Mouse (Mus musculus) megakaryocyte progenitor cell, adult 5-6 weeks (primary cell): Measurements from ENCODE around the gene Eid2. TPM values are rescaled to one million over a fixed set of nuclear protein-coding genes. Genes with fewer than 3 reads are reported as not detected.
A peak's percentile ranks its signal among the peaks of the same experiment; 100 is the strongest.

Source experiments
- ATAC-seq: replicated peaks from 2 replicates; pipeline ENCODE4 v1.8.0; 2016; ENCODE audit warnings: mild to moderate bottlenecking, moderate TSS enrichment, inconsistent platforms; ENCODE audit not compliant: poor library complexity
- total RNA-seq, 2 experiments: library from RNA; stranded (forward) in 1 of 2; stranded (reverse) in 1 of 2; fragments of 157-497, 149-512 nt in 1 of 2; fragments of 200-1000 nt in 1 of 2; gene quantifications; 2 replicates each; pipeline versions ENCODE4 v1.2.3 to v1.2.4; 2015 to 2017

The Eid2 gene
- total RNA-seq, 2 experiments from 2014 or later, result 2.9 to 3.5 TPM

DNA sequence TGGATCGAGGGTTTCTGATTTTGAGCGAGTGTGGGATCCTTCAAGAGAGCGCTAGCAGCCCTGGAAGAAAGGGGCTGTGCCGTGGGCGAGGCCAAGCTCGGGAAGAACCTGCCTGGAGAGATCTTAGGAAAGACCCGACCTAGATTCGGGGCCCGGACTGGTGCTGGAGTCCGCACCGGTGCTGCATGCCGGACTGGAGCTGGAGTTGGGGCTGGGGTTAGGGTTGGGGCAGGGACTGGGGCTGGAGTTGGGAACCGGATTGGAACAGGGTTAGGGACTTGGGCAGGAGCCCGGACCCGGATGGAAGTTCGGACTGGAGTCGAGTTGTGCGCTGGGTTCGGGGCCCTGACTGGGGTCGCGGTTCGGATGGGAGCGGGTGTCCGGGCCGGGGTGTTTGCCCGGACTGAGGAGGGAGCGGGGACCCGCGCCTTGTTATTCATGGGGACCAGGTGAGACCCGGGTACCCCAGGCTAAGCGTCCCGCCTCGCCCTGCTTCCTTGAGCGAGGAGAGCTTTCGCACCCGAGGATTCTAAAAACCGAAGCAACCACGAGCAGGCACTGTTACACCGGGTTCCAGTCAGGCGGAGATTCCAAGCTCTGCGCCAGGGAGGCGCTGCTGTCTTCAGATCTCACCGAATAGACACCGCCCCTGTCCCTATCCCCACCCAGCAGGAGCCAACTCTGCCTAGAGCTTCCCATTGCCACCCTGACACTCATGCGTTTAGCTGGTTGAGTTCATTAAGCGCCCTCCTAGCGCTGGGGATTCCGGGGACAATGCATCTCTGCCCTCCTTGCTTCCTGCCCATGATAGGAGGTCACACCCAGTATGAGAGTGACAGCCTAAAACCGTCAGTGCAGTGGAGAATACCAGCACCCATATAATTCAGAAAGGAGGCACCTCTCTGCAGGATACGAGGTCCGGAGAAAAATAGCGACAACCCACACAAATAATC, 23.2 kb downstream of the Eid2 start, which contains the start of gene Selenov:
Selenov (minus strand) TSS at position 549 of the 953 bp plus-strand sequence.
- ATAC-seq, result peak; percentile 37; the same call in 1 of the 2 replicates

GRCm38 (mm10) chr7:28294481-28294880, 26.8 kb downstream of the Eid2 start:
- ATAC-seq, result peak; percentile 57

DNA sequence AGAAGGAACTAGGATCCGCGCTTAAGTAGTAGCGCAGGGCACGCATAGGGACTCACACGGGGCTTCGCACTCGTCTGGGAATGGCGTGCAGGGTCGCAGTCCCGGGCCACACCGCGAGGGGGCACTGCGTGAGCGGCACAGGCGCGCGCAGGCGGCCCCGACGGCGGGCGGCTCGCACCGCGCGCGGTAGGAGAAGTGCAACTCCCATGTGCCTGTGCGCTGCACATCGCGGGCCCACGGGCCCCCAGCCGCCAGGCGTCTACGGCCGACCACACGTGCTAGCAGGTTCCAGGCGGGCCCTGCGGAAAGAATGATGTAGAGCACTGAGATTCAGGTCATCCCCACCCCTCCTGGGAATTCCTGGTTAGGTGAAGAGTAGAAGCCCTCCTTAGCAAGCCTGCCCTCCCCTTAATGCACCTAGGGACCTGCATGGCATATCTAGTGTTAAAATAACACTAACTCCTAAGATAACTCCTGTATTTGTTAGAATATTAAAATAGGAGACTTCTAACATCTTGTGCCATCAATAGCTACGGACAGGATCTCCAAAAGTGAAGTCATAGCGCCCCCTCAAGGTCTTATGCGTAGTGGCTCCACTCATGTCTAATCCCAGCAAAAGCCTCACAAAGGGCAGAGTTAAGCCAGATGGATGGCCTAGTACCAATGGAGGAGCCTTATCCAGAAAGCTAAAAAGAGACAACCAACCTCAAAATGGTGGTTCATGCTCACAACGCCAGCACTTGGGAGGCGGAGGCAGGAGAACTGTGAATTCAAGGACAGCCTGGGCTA, 31.4 kb downstream of the Eid2 start:
- peak; percentile 79 for ATAC-seq

DNA sequence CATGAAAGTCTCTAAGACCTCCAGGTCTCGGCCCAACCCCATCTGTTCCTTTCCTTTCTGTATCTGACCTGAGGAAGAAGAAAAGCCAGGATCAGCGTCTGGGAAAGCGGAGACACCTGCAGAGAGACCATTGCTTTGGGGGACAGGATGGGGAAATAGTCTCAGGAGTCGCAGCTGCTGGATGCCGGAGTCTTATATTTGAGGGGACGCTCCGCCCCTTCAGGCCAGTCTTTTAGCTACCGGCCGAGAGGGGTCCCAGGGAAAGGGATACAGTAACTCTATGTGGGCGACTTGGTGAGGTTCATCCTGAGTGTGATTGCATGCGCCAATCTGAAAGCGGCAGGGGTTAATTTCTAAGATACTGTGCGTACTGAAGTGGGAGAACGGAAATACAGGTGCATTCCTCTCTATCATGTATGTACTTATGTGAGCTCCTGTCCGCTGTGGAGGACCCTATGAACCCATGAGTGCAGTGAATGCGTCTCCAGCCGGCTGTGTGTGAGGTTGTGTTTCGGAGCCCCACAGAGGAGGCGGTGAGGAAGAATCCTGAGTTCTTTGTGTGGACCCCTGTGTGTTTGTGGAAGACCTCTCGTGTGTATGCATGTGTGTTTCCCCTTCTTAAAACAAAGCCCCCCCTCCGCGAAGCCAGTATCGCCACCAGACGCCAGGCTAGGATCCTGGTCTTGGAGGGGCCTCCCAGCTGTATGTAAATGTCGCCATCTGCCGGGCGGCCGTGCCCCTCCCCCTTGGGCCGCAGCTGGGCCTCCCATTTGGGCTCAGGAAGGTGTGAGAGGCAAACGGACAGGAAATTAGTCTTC, 34.1 kb downstream of the Eid2 start, which contains the start of gene Dll3:
Dll3 (minus strand) TSS at position 623 of the 818 bp plus-strand sequence.
- ATAC-seq, result peak; percentile 67

DNA sequence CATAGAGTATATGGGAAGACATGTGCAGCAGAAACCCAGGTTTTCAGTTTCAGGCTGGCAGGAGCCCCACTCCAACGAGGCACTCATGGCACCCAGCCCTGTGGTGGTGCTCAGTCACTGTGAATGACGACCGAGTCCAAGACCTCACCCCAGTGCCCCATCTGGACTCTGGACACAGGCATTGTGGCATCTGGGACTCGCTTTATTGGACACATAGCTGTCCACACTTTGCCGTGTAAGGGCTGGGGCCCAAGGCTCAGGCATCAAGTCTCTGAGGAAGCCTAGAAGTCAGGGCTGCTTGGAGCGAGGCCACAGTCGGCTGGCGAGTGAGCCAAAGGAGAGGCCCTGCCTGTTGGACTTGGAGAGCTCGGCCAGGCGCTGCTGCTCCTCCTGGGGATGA, 38.0 kb downstream of the Eid2 start:
- ATAC-seq, result no peak

DNA sequence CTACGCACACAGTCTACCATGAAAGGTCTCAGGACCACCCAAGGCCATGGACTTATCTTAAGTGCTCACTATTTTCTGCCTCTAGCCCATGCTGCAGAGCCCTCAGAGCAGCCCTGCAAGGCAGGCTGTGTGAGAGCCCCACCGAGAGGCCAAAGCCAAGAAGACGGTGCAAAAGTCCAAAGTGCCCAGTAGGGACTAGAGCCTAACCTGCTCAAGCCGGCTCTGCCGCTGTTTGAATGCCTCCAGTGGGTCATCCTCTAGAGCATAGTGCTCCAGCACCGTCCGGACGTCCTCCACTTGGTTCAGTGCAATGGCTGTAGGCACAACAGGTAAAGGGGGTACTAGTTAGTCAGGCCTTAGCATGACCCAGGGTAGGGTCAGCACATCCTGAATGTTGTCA, 38.5 kb downstream of the Eid2 start:
- ATAC-seq, result no peak

DNA sequence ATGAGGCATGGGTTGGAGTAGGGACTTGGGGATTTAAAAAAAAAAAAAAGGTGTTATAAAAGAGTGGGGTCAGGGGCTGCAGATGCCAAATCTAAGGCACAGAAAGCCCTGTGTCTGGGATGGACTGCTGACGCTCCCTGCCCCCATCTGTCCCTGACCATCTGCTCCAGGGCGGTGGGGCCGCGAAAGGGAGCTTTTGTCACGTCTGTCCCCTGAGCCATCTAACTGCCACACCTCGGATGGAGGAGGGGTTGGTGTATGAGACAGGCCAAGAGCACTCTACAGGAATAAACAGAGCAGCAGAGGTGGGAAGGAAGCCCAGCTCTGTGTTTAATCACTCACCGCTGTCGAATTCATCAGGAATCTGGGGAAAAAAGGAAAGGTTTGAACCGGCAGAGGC, 42.1 kb downstream of the Eid2 start:
- no peak for ATAC-seq

GRCm38 (mm10) chr7:28311151-28311925, 43.7 kb downstream of the Eid2 start:
- peak; percentile 12 for ATAC-seq

- ATAC-seq, result peak; percentile 99
These were observed 44.4 kb downstream of the Eid2 start, which contains the start of gene Timm50 for GRCm38 (mm10) chr7:28311926-28312543. Gene Timm50, minus strand, starts transcription at chr7:28312072.

GRCm38 (mm10) chr7:28318036-28318435, 50.4 kb downstream of the Eid2 start:
- no peak for ATAC-seq

GRCm38 (mm10) chr7:28318714-28319113, 51.0 kb downstream of the Eid2 start:
- no peak for ATAC-seq

Other genes starting within 250 kb of the Eid2 start
- gene Psmc4, start 217.8 kb upstream of the Eid2 start, total RNA-seq (2015), result 151 and 170 TPM in 2 replicates
- gene Psmc4, start 217.8 kb upstream of the Eid2 start, total RNA-seq (2017), result 142 and 166 TPM in 2 replicates
- gene Fcgbp, start 196.6 kb upstream of the Eid2 start, total RNA-seq (2015), result not detected in 2 replicates
- gene Fcgbp, start 196.6 kb upstream of the Eid2 start, total RNA-seq (2017), result not detected in 2 replicates
- not detected in 2 replicates for gene 9530053A07Rik, start 138.4 kb upstream of the Eid2 start, total RNA-seq (2015)
- not detected in 2 replicates for gene 9530053A07Rik, start 138.4 kb upstream of the Eid2 start, total RNA-seq (2017)
- gene Fbl, start 98.2 kb upstream of the Eid2 start, total RNA-seq (2015), result 164 and 172 TPM in 2 replicates
- gene Fbl, start 98.2 kb upstream of the Eid2 start, total RNA-seq (2017), result 207 and 270 TPM in 2 replicates
- 1.2 and 2.1 TPM in 2 replicates for gene Dyrk1b, start 88.4 kb upstream of the Eid2 start, total RNA-seq (2015)
- 1.1 and 1.2 TPM in 2 replicates for gene Dyrk1b, start 88.4 kb upstream of the Eid2 start, total RNA-seq (2017)
- 3.6 and 4.5 TPM in 2 replicates for gene Eid2b, start 9.9 kb downstream of the Eid2 start, total RNA-seq (2015)
- gene Eid2b, start 9.9 kb downstream of the Eid2 start, total RNA-seq (2017), result 1.6 and 2.7 TPM in 2 replicates
- gene Selenov, start 23.3 kb downstream of the Eid2 start, total RNA-seq (2015), result not detected in 2 replicates
- gene Selenov, start 23.3 kb downstream of the Eid2 start, total RNA-seq (2017), result not detected in 2 replicates
- gene Dll3, start 34.4 kb downstream of the Eid2 start, total RNA-seq (2015), result not detected in 2 replicates
- 0.25 and 0.34 TPM in 2 replicates for gene Dll3, start 34.4 kb downstream of the Eid2 start, total RNA-seq (2017)
- 41.2 and 45.2 TPM in 2 replicates for gene Timm50, start 44.2 kb downstream of the Eid2 start, total RNA-seq (2015)
- 37.6 and 51.9 TPM in 2 replicates for gene Timm50, start 44.2 kb downstream of the Eid2 start, total RNA-seq (2017)
- 44.5 and 67.5 TPM in 2 replicates for gene Supt5, start 70.9 kb downstream of the Eid2 start, total RNA-seq (2015)
- gene Supt5, start 70.9 kb downstream of the Eid2 start, total RNA-seq (2017), result 64.6 and 68.9 TPM in 2 replicates
- gene Rps16, start 82.8 kb downstream of the Eid2 start, total RNA-seq (2015), result 3,279 and 3,562 TPM in 2 replicates
- 756 and 903 TPM in 2 replicates for gene Rps16, start 82.8 kb downstream of the Eid2 start, total RNA-seq (2017)
- gene Plekhg2, start 104.7 kb downstream of the Eid2 start, total RNA-seq (2015), result 2.9 and 4.3 TPM in 2 replicates
- 2.0 and 2.1 TPM in 2 replicates for gene Plekhg2, start 104.7 kb downstream of the Eid2 start, total RNA-seq (2017)
- gene Zfp36, start 112.4 kb downstream of the Eid2 start, total RNA-seq (2015), result 87.3 and 149 TPM in 2 replicates
- gene Zfp36, start 112.4 kb downstream of the Eid2 start, total RNA-seq (2017), result 26.0 and 46.4 TPM in 2 replicates
- gene Med29, start 124.8 kb downstream of the Eid2 start, total RNA-seq (2015), result 30.6 and 36.8 TPM in 2 replicates
- 18.0 and 21.1 TPM in 2 replicates for gene Med29, start 124.8 kb downstream of the Eid2 start, total RNA-seq (2017)
- gene Paf1, start 125.1 kb downstream of the Eid2 start, total RNA-seq (2015), result 63.9 and 89.2 TPM in 2 replicates
- 146 and 184 TPM in 2 replicates for gene Paf1, start 125.1 kb downstream of the Eid2 start, total RNA-seq (2017)
- 378 and 389 TPM in 2 replicates for gene Gmfg, start 169.6 kb downstream of the Eid2 start, total RNA-seq (2015)
- 658 and 664 TPM in 2 replicates for gene Gmfg, start 169.6 kb downstream of the Eid2 start, total RNA-seq (2017)
- 1.2 TPM in 2 replicates for gene Lrfn1, start 184.1 kb downstream of the Eid2 start, total RNA-seq (2015)
- gene Lrfn1, start 184.1 kb downstream of the Eid2 start, total RNA-seq (2017), result 1.7 and 2.3 TPM in 2 replicates
- not detected in 2 replicates for gene Ifnl2, start 242.6 kb downstream of the Eid2 start, total RNA-seq (2015)
- not detected in 2 replicates for gene Ifnl2, start 242.6 kb downstream of the Eid2 start, total RNA-seq (2017)